Mouse (Mus musculus) stomach, postnatal 0 days (tissue): ENCODE measurements at regions not wholly inside any gene's neighbourhood (a gene's known extent, or its start where the extent isn't known, plus 50 kb on each side); places are given as distances from the start of the nearest gene placed in this dataset.

Experiments used
- CTCF ChIP-seq: IDR thresholded peaks from 2 replicates; pipeline ENCODE4 v1.5.1; 2016; ENCODE audit warnings: antibody characterized with exemption, low read depth, mild to moderate bottlenecking, moderate library complexity
- EP300 ChIP-seq: optimal IDR thresholded peaks from 2 replicates; pipeline ENCODE3; 2016; ENCODE audit warnings: antibody characterized with exemption

DNA sequence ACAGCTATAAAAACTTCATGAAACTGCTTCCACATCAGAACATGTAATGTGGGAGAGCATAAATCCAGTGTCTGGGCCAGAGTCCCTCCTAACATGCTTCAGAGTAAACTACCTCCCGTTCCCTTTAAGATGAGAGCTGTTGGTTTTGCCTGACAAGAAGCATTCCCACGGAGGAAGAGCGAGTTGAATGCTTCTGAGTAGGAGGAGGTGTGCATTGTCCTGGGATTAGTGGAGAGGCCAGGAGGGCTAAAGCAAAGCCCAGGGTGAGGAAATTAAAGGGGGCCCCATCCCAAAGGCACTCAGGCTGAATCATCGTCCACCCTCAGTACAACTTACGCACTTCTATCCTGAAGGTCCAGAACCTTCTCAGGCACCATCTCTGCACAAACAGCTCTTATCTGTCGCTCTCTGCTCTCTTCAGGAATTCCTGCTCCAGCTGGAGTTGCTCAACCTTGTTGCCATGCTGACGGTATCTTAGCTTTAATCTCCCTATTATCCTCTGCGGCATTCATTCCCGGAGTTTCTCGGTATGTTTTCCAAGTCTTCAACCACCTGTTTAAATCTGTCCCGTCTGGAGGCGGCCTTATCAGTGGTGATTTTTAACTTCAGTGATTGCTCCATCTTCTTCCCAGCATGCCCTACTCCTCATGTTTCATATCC, 85.9 kb upstream of the Magi3 start:
- no peak for TF ChIP-seq CTCF
- no peak for TF ChIP-seq EP300
